Mouse (Mus musculus) hindbrain, embryonic 14.5 days (tissue): ENCODE measurements around the gene Tmc4. TPM values are rescaled to one million over a fixed set of nuclear protein-coding genes. Genes with fewer than 3 reads are reported as not detected.
"Not testable (repeated sequence)": the region's sequence is repeated elsewhere in the genome, so short reads cannot be mapped to it uniquely, and the experiment has no call there.

ENCODE experiments used
- ATAC-seq: fragments of 200-750 bp; cut with Nextera tagmentation; 2 replicates; pipeline ENCODE4 v1.8.0; 2017; ENCODE audit warnings: moderate number of reproducible peaks, mild to moderate bottlenecking, moderate TSS enrichment, moderate library complexity; ENCODE audit not compliant: low FRiP score
- DNase-seq: peaks from one replicate; pipeline ENCODE4 v3.0.0-alpha.2; 2015; ENCODE audit warnings: low spot score
- H3K27ac ChIP-seq: fragments of 300-500 bp; sonication (generic); 2 replicates; pipeline ENCODE4 v1.5.1; 2014; ENCODE audit warnings: mild to moderate bottlenecking, moderate library complexity
- H3K27me3 ChIP-seq: fragments of 300-500 bp; sonication (generic); 2 replicates; pipeline ENCODE4 v1.6.1; 2014; ENCODE audit warnings: mild to moderate bottlenecking, low read length, mixed read lengths; ENCODE audit not compliant: control insufficient read depth, insufficient read depth
- H3K36me3 ChIP-seq: fragments of 300-500 bp; sonication (generic); replicated peaks from 2 replicates; pipeline ENCODE4 v1.6.1; 2014; ENCODE audit not compliant: control insufficient read depth, insufficient read depth
- H3K4me1 ChIP-seq: fragments of 300-500 bp; sonication (generic); replicated peaks from 2 replicates; pipeline ENCODE4 v1.6.1; 2014; ENCODE audit warnings: antibody characterized with exemption, low read length, mixed read lengths; ENCODE audit not compliant: control insufficient read depth, insufficient read depth
- H3K4me2 ChIP-seq: fragments of 300-500 bp; sonication (generic); replicated peaks from 2 replicates; pipeline ENCODE4 v1.6.1; 2014; ENCODE audit warnings: mild to moderate bottlenecking, moderate library complexity
- H3K4me3 ChIP-seq: fragments of 300-500 bp; sonication (generic); replicated peaks from 2 replicates; pipeline ENCODE4 v1.5.1; 2014; ENCODE audit warnings: mild to moderate bottlenecking, low read length
- H3K9ac ChIP-seq: fragments of 300-500 bp; sonication (generic); 2 replicates; pipeline ENCODE4 v1.6.1; 2014
- H3K9me3 ChIP-seq: fragments of 300-500 bp; sonication (generic); 2 replicates; pipeline ENCODE4 v1.6.1; 2016; ENCODE audit warnings: low read length; ENCODE audit not compliant: control insufficient read depth
- WGBS: fragments of 180-500 bp; shearing (Covaris S2); extraction: QIAGEN DNeasy Blood & Tissue Kit; methylation state at CpG from one replicate; pipeline ENCODE4 v1.1.7; 2014; 5-methylcytosine and 5-hydroxymethylcytosine counted together
- polyA plus RNA-seq: library from polyadenylated mRNA; unstranded; fragments of >200 nt; fragmentation: Nextera tagmentation; extraction: Ambion mirVana; gene quantifications from 2 replicates; pipeline ENCODE4 v1.2.1, GENCODE M21; 2014

Tmc4 gene
- 3.5 and 4.4 TPM in 2 replicates for polyA plus RNA-seq

DNA sequence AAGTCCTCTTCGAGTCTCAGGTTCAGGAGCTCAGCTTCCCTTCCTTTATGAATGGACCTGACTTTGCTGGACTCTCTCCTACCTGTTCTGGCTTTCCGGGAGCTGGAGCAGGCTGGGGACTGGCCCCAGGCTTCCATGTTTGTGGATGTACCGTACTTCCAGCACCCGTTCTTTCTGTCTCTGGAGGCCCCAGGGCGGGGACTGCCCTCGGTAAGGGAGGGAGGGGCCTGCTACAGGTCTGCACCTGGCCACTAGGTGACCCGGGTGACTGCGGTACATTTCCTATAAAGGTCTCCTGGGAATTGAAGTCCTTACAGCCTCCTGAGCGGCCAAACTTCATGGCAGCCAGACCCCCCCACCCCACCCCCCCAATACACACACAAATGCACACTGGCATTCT, at the start of gene Tmc4:
Tmc4 (minus strand) TSS at position 212 of the 400 bp plus-strand sequence.
- WGBS: 65% methylated on average over 9 of the region's 9 CpGs
- H3K9ac ChIP-seq: no peak within 1 kb of the TSS

DNA sequence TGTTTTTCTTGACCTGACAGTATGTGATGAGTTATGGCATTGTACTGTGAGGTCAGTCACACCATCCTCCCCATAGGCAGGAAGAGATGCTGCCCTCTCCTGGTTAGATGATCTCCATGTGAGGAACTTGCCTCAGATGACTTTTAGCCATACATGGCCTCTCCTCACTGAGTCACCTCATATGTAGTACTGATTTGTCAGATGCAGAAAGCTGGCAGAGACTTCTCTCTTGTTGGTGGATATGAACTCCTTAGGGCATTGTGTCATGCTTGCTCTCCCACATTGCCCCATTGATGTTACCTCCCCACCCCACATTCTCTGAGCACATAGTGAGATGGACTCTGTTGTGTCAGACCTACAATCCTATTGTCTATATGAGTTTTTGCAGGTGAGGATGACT, 48.1 kb upstream of the Tmc4 start:
- not testable (repeated sequence) for H3K27me3 ChIP-seq, H3K4me1 ChIP-seq, H3K36me3 ChIP-seq, H3K4me2 ChIP-seq, H3K9me3 ChIP-seq, H3K9ac ChIP-seq, H3K27ac ChIP-seq, H3K4me3 ChIP-seq, DNase-seq, ATAC-seq

More for the DNA sequence above, at the start of gene Tmc4:
- H3K27ac ChIP-seq: no peak within 1 kb of the TSS
- H3K4me1 ChIP-seq: no peaks in the 10 kb centered on the region
- DNase-seq (no peak), ATAC-seq (no peak)
- peaks cover 31% of the 10 kb centered on the region for H3K36me3 ChIP-seq
- no peak within 1 kb of the TSS for H3K4me2 ChIP-seq
- H3K27me3 ChIP-seq: no peaks in the 10 kb centered on the region
- H3K4me3 ChIP-seq: no peak within 1 kb of the TSS
- H3K9me3 ChIP-seq: no peaks in the 10 kb centered on the region

DNA sequence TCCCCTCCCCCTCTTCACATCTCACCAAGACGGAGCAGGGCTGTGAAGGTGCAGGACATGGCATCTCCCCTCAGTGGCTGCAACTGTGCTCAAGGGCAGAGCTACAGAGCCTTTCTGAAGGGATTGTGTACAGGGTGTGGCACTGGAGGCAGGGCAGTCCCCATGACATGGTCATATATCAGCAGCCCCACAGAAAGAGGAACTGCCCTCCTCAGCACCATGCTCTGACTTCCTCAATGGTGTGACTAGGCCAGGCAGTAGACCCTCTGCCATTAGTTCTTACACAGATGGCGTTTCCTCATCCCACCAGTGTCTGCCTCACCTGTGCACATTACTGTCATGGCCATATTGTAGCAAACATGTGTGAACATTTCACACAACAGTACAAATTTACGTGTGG, 42.9 kb upstream of the Tmc4 start, which contains the start of gene Pirb:
Pirb (minus strand) TSS at position 124 of the 400 bp plus-strand sequence.
- H3K4me2 ChIP-seq, H3K36me3 ChIP-seq, H3K9me3 ChIP-seq, H3K4me3 ChIP-seq, H3K27me3 ChIP-seq, H3K9ac ChIP-seq, ATAC-seq, H3K4me1 ChIP-seq, DNase-seq, H3K27ac ChIP-seq: not testable (repeated sequence)
- 50% methylated on average over 1 of the region's 3 CpGs for WGBS

DNA sequence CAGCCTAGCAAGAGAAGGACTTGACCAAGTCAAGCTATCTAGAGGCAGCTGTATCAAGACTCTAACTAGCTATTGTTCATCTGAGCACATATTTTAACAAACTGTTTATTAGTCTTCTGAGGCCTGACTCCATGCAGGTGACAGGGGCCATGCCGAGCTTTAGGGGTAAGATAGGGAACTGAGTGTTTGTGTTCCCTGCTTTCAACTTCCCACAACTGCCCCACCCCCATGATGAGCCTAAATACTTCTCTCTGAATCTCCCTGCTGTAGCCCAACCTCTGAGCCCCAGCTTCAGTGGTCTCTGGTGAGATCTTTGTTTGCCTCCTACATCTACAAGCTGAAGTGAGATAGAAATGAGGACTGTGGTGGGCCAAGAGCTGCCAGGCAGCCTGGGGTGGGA, 37.9 kb upstream of the Tmc4 start:
- no peaks in the 10 kb centered on the region for H3K27me3 ChIP-seq
- H3K9ac ChIP-seq: no peak overlapping the region
- no peaks in the 10 kb centered on the region for H3K36me3 ChIP-seq
- H3K27ac ChIP-seq: no peak overlapping the region
- H3K4me1 ChIP-seq: no peaks in the 10 kb centered on the region
- H3K4me2 ChIP-seq: no peak overlapping the region
- H3K9me3 ChIP-seq: no peaks in the 10 kb centered on the region
- DNase-seq (no peak), ATAC-seq (no peak)
- WGBS: 54% methylated on average over 1 of the region's 1 CpGs
- no peak overlapping the region for H3K4me3 ChIP-seq

DNA sequence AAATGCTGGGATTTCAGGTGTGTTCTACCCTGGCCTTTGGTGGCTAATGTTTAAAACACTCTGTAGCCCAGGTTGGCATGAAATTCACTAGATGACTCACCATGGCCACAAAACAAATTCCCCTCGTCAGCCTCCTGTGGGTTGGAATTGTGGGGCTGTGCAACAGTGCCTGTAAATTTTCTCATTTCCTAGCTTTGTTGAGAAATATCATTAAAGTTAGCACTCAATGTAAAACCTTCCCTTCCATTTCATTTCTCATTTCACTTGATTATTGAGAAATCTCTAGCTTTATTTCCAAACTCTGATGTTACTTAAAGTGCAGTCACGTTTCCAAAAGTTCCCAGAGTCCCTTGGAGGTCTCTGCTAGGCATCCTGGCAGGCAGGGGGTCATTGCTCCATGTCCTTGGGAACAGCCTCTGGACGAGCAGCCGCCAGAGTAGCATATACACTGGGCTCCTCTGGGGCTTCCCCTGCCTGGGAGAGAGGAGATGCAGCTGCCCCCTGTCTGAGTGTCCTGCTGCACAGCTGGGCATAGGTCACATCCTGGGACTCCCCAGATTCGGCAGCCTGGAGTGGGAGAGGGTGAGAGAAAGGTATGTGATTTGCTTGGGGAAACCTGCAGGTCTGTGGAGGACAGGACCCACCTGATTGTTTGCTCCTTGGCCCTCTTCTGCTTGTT, 35.0 kb upstream of the Tmc4 start:
- H3K9me3 ChIP-seq: no peaks in the 10 kb centered on the region
- H3K36me3 ChIP-seq: peaks cover 18% of the 10 kb centered on the region
- no peak overlapping the region for H3K4me3 ChIP-seq
- H3K9ac ChIP-seq: no peak overlapping the region
- no peak overlapping the region for H3K27ac ChIP-seq
- WGBS: 38% methylated on average over 5 of the region's 5 CpGs
- H3K4me2 ChIP-seq: no peak overlapping the region
- DNase-seq (no peak), ATAC-seq (no peak)
- no peaks in the 10 kb centered on the region for H3K4me1 ChIP-seq
- H3K27me3 ChIP-seq: no peaks in the 10 kb centered on the region

DNA sequence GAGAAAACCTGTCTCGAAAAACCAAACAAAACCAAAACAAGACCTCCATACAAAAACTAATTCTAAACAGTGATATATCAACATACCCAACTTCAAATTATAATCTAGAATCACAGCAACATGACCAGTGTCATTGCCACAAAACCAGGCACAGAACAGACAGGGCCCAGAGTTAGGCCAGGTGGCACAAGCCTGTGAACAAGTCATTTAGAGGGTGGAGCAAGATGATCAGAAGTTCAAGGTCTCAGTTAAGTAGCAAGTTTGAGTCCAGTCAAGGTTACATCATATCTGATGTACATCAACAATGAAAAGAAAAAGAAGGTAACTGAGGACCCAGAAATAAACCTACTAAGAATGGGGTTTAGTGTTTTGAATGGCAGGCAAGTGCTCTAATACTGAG, 31.6 kb upstream of the Tmc4 start:
- no peak overlapping the region for H3K27ac ChIP-seq
- peaks cover 22% of the 10 kb centered on the region for H3K4me1 ChIP-seq
- no peak overlapping the region for H3K9ac ChIP-seq
- H3K9me3 ChIP-seq: no peaks in the 10 kb centered on the region
- peaks cover 39% of the 10 kb centered on the region for H3K36me3 ChIP-seq
- no peak overlapping the region for H3K4me3 ChIP-seq
- WGBS: 85% methylated on average over 1 of the region's 1 CpGs
- no peak overlapping the region for H3K4me2 ChIP-seq
- H3K27me3 ChIP-seq: no peaks in the 10 kb centered on the region
- DNase-seq: no peak
- no peak for ATAC-seq

DNA sequence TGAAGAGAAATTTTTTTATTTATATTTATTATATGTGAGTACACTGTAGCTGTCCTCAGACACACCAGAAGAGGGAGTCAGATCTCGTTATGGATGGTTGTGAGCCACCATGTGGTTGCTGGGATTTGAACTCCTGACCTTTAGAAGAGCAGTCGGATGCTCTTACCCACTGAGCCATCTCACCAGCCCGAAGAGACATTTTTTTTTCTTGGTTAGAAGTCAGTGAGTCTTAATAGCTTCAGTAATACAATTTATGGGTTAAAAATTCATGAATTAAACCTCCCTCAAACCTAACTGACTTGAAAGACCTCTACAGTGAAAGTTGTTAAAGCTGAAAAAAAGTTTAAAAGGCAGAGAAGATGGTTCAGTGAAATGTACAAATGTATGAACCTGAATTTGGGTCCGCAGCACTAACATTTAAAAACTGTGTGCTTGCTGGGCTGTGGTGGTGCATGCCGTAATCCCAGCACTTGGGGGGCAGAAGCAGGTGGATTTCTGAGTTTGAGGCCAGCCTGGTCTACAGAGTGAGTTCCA, 31.2 kb upstream of the Tmc4 start:
- 39% methylated on average over 5 of the region's 5 CpGs for WGBS
- ATAC-seq, DNase-seq, H3K4me3 ChIP-seq, H3K9ac ChIP-seq, H3K9me3 ChIP-seq, H3K27me3 ChIP-seq, H3K27ac ChIP-seq, H3K4me2 ChIP-seq: not testable (repeated sequence)
- H3K36me3 ChIP-seq: peaks cover 39% of the 10 kb centered on the region
- H3K4me1 ChIP-seq: peaks cover 24% of the 10 kb centered on the region

DNA sequence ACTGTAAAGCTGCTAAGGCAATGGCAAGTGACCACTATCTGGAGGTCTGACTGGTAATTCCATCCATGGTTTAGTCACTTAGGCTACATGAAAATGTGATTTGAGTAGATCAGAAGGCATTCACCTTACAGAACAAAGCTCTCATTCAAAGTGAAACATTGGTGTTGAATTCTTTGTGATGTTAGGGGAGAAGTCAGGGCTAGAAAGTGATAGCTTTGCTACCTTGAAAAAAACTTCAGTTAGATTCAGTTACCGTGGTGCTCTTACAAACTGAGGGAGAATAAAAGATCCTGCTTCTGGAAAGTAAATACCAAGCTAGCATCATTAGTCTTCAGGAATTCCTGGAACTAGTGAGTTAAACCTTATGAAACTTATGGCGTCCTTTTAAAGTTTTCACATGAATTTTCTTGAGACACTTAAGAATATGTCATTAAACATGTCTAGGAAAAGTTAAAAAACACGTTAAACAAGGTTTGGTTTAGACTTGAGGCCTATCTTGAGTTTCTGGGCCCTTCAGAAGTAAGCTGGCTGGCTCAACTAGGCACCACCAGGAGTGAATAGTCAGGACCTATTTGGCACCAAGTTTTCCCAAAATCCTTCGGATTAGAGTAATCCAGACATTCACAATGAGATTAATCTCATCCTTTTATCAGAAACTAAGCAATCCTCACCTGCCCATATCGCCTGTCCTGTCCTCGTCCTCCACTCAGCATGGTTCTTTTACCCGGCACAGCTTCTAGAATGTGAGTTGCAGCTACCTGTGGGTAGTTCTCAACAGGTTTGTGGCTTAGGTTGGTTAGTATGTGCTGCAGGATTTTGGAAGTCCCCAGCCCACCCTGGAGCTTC, 30.4 kb upstream of the Tmc4 start:
- Histone ChIP-seq H3K9ac (no peak overlapping the region), H3K27me3 (no peaks in the 10 kb centered on the region), H3K9me3 (no peaks in the 10 kb centered on the region), H3K4me2 (no peak overlapping the region), H3K4me1 (peaks cover 30% of the 10 kb centered on the region), H3K4me3 (no peak overlapping the region), H3K27ac (no peak overlapping the region), H3K36me3 (peaks cover 39% of the 10 kb centered on the region)
- no peak for ATAC-seq
- WGBS: 28% methylated on average over 7 of the region's 7 CpGs
- no peak for DNase-seq

DNA sequence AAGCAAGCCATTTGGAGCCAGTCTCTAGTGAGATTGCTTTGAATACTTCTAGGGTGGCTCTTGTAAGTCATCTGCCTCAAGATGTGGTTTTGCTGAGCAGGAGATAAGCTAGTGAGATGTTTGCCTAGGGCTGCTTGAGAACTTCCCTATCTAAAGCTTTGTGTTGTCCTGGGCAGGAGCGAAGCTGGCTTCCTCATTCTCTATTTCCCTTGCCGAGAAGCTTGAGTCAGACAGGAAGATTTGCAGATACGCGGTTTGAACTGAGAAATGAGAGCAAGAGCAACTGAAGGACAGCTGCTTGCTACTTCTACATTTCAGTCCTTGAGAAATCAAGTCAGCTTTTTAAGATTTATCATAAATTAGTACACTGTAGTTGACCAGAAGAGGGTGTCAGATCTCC, 29.7 kb upstream of the Tmc4 start:
- Histone ChIP-seq H3K27ac (no peak overlapping the region), H3K9ac (peak overlapping the region; percentile 44), H3K4me2 (peak overlapping the region; percentile 98; the same call in 1 of the 2 replicates), H3K9me3 (no peaks in the 10 kb centered on the region), H3K4me1 (peaks cover 30% of the 10 kb centered on the region), H3K36me3 (peaks cover 39% of the 10 kb centered on the region), H3K4me3 (no peak overlapping the region), H3K27me3 (no peaks in the 10 kb centered on the region)
- DNase-seq: no peak
- ATAC-seq: no peak
- 70% methylated on average over 4 of the region's 4 CpGs for WGBS
